Mouse (Mus musculus): ENCODE data around the gene Fam173b.

DNA sequence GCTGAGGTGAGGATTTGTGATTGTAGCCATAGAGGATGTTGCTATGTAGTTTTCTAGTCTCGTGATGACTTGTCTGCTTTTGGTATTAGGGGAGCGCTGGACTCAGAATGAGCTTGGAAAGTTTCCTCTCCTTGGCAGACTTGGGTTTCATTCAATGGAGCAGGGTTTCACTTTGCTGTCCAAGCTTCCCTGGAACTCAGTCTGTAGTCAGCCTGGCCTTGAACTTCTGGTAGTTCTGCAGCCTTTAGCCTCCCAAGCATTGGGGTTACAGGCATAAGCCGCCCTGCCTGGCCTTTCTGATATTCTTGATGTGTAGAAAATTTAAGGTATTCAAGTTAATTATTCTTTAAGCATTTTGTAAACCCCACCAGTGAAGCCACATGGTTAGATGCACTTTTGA is 27.9 kb downstream of the Fam173b start:
- TF ChIP-seq CTCF (conservative IDR thresholded peaks at IDR 0.05; ENCODE audit: low read length) (no peak), POU5F1 (IDR thresholded peaks at IDR 0.05; ENCODE audit: borderline replicate concordance, low read length) (no peak), NANOG (IDR thresholded peaks at IDR 0.05; ENCODE audit: borderline replicate concordance, low read length) (no peak)
